Mouse (Mus musculus) liver, embryonic 14.5 days (tissue): Measurements from ENCODE around the gene Tbc1d25. TPM values are rescaled to one million over a fixed set of nuclear protein-coding genes. Genes with fewer than 3 reads are reported as not detected.

ENCODE experiments used
- ATAC-seq: fragments of 200-750 bp; cut with Nextera tagmentation; 2 replicates; pipeline ENCODE4 v1.8.0; 2017; ENCODE audit warnings: moderate number of reproducible peaks, mild to moderate bottlenecking, moderate library complexity; ENCODE audit not compliant: insufficient read depth
- DNase-seq, 3 experiments: peaks; one replicate each; pipeline ENCODE4 v3.0.0-alpha.2; 2012 to 2013; ENCODE audit warnings: low read depth in 3 of 3, low spot score in 3 of 3
- H3K27ac ChIP-seq: fragments of 300-500 bp; sonication (generic); 2 replicates; pipeline ENCODE4 v1.5.1; 2014; ENCODE audit warnings: moderate library complexity, mild to moderate bottlenecking, control low read depth, inconsistent platforms
- H3K27me3 ChIP-seq: fragments of 300-500 bp; sonication (generic); 2 replicates; pipeline ENCODE4 v1.6.1; 2014; ENCODE audit warnings: mild to moderate bottlenecking, low read length, moderate library complexity; ENCODE audit not compliant: control insufficient read depth, insufficient read depth
- H3K36me3 ChIP-seq: fragments of 300-500 bp; sonication (generic); replicated peaks from 2 replicates; pipeline ENCODE4 v1.6.1; 2014; ENCODE audit warnings: low read depth; ENCODE audit not compliant: control insufficient read depth, insufficient read depth
- H3K4me1 ChIP-seq, 2 experiments: fragments of 200-500 bp in 1 of 2; fragments of 300-500 bp in 1 of 2; sonication (generic) in 1 of 2; replicated peaks; 2 replicates each; pipeline ENCODE4 v1.6.1; 2012 to 2014; ENCODE audit warnings: antibody characterized with exemption in 1 of 2, inconsistent platforms in 1 of 2, low read length in 1 of 2; ENCODE audit not compliant: control insufficient read depth in 2 of 2, insufficient read depth in 2 of 2
- H3K4me2 ChIP-seq: fragments of 300-500 bp; sonication (generic); 2 replicates; pipeline ENCODE4 v1.6.1; 2014; ENCODE audit warnings: low read depth, mild to moderate bottlenecking, control low read depth, moderate library complexity
- H3K4me3 ChIP-seq, 2 experiments: fragments of 200-500 bp in 1 of 2; fragments of 300-500 bp in 1 of 2; sonication (generic) in 1 of 2; 2 replicates each; pipeline ENCODE4 v1.5.1; 2012 to 2014; ENCODE audit warnings: low read depth in 2 of 2, low read length in 2 of 2, mild to moderate bottlenecking in 2 of 2, control low read depth in 1 of 2, inconsistent platforms in 1 of 2, moderate library complexity in 1 of 2; ENCODE audit not compliant: insufficient read depth in 1 of 2
- H3K9ac ChIP-seq: fragments of 300-500 bp; sonication (generic); replicated peaks from 2 replicates; pipeline ENCODE4 v1.6.1; 2014; ENCODE audit warnings: mild to moderate bottlenecking, control low read depth, moderate library complexity
- H3K9me3 ChIP-seq: fragments of 300-500 bp; sonication (generic); 2 replicates; pipeline ENCODE4 v1.6.1; 2016; ENCODE audit warnings: low read length, mixed read lengths; ENCODE audit not compliant: control insufficient read depth
- CTCF ChIP-seq: IDR thresholded peaks from 2 replicates; pipeline ENCODE4 v1.5.1; 2016; ENCODE audit warnings: antibody characterized with exemption, low read depth, control low read depth
- EP300 ChIP-seq: IDR thresholded peaks from 2 replicates; pipeline ENCODE4 v1.6.1; 2016; ENCODE audit warnings: antibody characterized with exemption, low read depth
- WGBS: fragments of 180-500 bp; shearing (Covaris S2); extraction: QIAGEN DNeasy Blood & Tissue Kit; methylation state at CpG from one replicate; pipeline ENCODE4 v1.1.7; 2014; ENCODE audit not compliant: insufficient replicate concordance; 5-methylcytosine and 5-hydroxymethylcytosine counted together
- polyA plus RNA-seq, 2 experiments: library from polyadenylated mRNA; depleted of rRNA in 1 of 2; stranded (reverse) in 1 of 2; unstranded in 1 of 2; fragments of >200 nt; fragmentation: Nextera tagmentation in 1 of 2; extraction: Ambion mirVana in 1 of 2; gene quantifications; 2 replicates each; pipeline versions ENCODE4 v1.2.1 to v1.2.3; 2012 to 2014

Tbc1d25 gene
- polyA plus RNA-seq, 2 experiments: 4.2 to 5.4 TPM

- ATAC-seq (no peak), DNase-seq (no peak)
- H3K9ac ChIP-seq: no peak overlapping the region
- no peak overlapping the region for H3K27ac ChIP-seq
- no peaks in the 10 kb centered on the region for H3K9me3 ChIP-seq
- H3K4me2 ChIP-seq: no peak overlapping the region
- WGBS: 80% methylated on average over 14 of the region's 14 CpGs
- no peak overlapping the region for H3K4me3 ChIP-seq
- no peaks in the 10 kb centered on the region for H3K36me3 ChIP-seq
- no peaks in the 10 kb centered on the region; the same call in 1 of the 2 replicates for H3K27me3 ChIP-seq
- H3K4me1 ChIP-seq: peaks cover 0 to 5% of the 10 kb centered on the region in 2 experiments; a peak in 1 of 4 replicates
- no peak for TF ChIP-seq EP300
- TF ChIP-seq CTCF: no peak
Measured at GRCm38 (mm10) chrX:8203105-8203504, 27.1 kb upstream of the Tbc1d25 start.

- no peaks in the 10 kb centered on the region for H3K27me3 ChIP-seq
- peak within 1 kb of the TSS; percentile 69 to 98 for H3K4me3 ChIP-seq
- H3K9ac ChIP-seq: peak within 1 kb of the TSS; percentile 79
- peaks cover 0 to 9% of the 10 kb centered on the region in 2 experiments; a peak in 2 of 4 replicates for H3K4me1 ChIP-seq
- DNase-seq (no peak), ATAC-seq (peak; percentile 3; the same call in 1 of the 2 replicates)
- H3K27ac ChIP-seq: peak within 1 kb of the TSS; percentile 63
- H3K4me2 ChIP-seq: peak within 1 kb of the TSS; percentile 80
- no peak for TF ChIP-seq CTCF
- WGBS: 16% methylated on average over 10 of the region's 10 CpGs
- no peaks in the 10 kb centered on the region for H3K9me3 ChIP-seq
- H3K36me3 ChIP-seq: no peaks in the 10 kb centered on the region
Measured at GRCm38 (mm10) chrX:8193419-8193723, 17.4 kb upstream of the Tbc1d25 start, which contains the start of gene Ebp. Gene Ebp, minus strand, starts transcription at chrX:8193512.

GRCm38 (mm10) chrX:8192640-8193418, 16.8 kb upstream of the Tbc1d25 start:
- H3K4me1 ChIP-seq: peaks cover 0 to 9% of the 10 kb centered on the region in 2 experiments; a peak in 2 of 4 replicates
- H3K9me3 ChIP-seq: no peaks in the 10 kb centered on the region
- 6% methylated on average over 38 of the region's 38 CpGs for WGBS
- peak overlapping the region; percentile 69 to 98 for H3K4me3 ChIP-seq
- DNase-seq (peak; percentile 78 to 87 (median 83)), ATAC-seq (peak; percentile 100)
- H3K9ac ChIP-seq: peak overlapping the region; percentile 79
- peak overlapping the region; percentile 80 for H3K4me2 ChIP-seq
- H3K27ac ChIP-seq: peak overlapping the region; percentile 63
- H3K36me3 ChIP-seq: no peaks in the 10 kb centered on the region
- H3K27me3 ChIP-seq: no peaks in the 10 kb centered on the region
- TF ChIP-seq CTCF: no peak
- TF ChIP-seq EP300: no peak

GRCm38 (mm10) chrX:8192126-8192639, 16.2 kb upstream of the Tbc1d25 start:
- peak overlapping the region; percentile 79 for H3K9ac ChIP-seq
- no peaks in the 10 kb centered on the region for H3K9me3 ChIP-seq
- peak overlapping the region; percentile 69 to 98 for H3K4me3 ChIP-seq
- DNase-seq (no peak), ATAC-seq (no peak)
- H3K36me3 ChIP-seq: no peaks in the 10 kb centered on the region
- WGBS: 6% methylated on average over 13 of the region's 13 CpGs
- peak overlapping the region; percentile 80 for H3K4me2 ChIP-seq
- H3K4me1 ChIP-seq: peaks cover 0 to 9% of the 10 kb centered on the region in 2 experiments; a peak in 2 of 4 replicates
- TF ChIP-seq CTCF (no peak), EP300 (no peak)
- peak overlapping the region; percentile 63 for H3K27ac ChIP-seq
- no peaks in the 10 kb centered on the region for H3K27me3 ChIP-seq

GRCm38 (mm10) chrX:8182871-8183540, 7.0 kb upstream of the Tbc1d25 start:
- no peak overlapping the region for H3K27ac ChIP-seq
- H3K9me3 ChIP-seq: no peaks in the 10 kb centered on the region
- ATAC-seq: no peak
- H3K27me3 ChIP-seq: no peaks in the 10 kb centered on the region
- no peak overlapping the region for H3K4me2 ChIP-seq
- 12% methylated on average over 7 of the region's 7 CpGs for WGBS
- H3K4me3 ChIP-seq: no peak overlapping the region
- H3K36me3 ChIP-seq: no peaks in the 10 kb centered on the region; the same call in 1 of the 2 replicates
- H3K4me1 ChIP-seq: peaks cover 0 to 7% of the 10 kb centered on the region in 2 experiments; a peak in 3 of 4 replicates
- no peak for DNase-seq
- no peak overlapping the region for H3K9ac ChIP-seq
- TF ChIP-seq EP300: no peak
- TF ChIP-seq CTCF: no peak
